Mouse (Mus musculus): ENCODE data around the gene Snap29.

Gene Snap29

DNA sequence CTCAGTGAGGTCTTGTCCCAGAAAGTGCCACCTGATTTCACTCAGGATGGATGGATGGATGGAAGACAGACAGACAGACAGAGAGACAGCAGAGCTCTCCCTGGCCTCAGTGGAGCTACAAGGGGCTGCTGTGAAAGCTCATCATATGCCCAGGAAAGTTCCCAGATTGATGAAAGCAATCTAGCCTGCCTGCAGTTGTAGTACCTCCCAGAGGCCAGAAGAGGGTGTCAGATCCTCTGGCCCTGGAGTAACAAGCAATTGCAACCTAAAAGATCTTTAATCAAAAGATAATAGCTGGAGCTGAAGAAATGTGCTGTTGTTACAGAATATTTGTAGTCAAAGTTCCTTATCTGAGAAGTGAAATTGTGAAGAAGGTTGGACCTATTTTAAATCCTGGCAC lies 68.3 kb downstream of the Snap29 start:
- DNase-seq (ENCODE audit: low read depth, low spot score), result no peak

DNA sequence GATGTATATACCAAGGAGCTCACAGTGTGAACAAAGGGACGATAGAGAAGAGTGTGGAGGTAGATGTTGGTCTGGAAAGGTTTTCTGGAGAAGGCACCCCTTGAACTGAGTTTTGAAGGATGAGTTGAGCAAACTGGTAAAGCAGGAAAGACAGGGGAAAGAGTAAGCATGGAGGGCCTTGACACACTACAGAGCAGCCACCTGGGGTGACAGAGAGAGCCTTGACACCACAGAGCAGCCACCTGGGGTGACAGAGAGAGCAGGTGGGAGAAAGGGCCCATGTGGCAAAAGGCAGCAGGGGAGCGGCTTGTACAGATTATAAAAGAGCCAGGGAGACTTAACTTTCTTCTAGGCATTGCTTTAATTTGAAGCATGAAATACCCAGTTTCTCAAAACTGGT lies 69.0 kb downstream of the Snap29 start:
- no peak for DNase-seq (ENCODE audit: low read depth, low spot score)

DNA sequence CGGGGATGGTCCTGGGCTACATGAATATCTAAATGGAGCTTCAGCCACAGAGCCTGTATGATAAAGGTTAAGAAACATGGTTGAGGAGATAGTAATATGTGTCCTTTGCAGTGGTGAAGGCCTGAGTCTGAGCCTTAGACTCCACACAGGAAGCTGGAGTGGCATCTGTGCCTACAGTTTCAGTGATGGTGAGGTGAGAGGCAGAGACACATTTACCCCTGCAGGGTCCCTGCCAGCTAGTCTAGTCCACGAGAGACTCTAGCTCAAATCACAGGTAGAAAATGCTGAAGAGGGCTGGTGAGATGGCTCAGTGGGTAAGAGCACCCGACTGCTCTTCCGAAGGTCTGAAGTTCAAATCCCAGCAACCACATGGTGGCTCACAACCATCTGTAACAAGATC lies 69.5 kb downstream of the Snap29 start:
- no peak for DNase-seq (ENCODE audit: low read depth, low spot score)

DNA sequence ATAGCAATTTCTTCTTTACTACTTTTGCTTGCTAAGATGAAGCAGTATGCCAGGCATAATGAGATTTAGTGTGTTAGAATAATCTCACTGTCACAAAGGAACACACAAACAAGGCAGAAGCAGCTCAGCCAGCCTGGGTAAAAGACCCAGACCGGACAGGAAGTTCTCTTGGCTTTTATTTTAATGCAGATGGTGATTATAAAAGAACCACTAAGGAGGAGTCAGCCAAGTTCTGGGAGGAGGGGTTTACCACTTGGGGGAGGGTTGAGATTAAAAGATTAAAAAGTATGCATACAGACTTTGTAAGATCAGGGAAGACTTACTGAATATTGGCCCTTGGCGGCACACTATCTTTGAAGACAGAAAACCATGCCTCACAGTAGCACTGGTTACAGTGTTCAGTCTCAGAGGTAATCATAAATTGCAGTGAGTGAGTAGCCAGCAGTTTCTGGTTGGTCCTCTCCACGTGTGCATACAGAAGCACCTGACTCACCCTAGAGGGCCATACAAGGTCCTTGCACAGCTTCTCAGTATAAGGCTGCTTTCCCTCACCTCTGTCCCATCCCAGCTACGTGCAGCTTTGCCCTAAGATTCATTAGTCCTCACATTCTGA lies 72.7 kb downstream of the Snap29 start:
- no peak for DNase-seq (ENCODE audit: low read depth, low spot score)

Measured in telencephalon, adult 2 months (tissue).